Mouse (Mus musculus) stomach, embryonic 16.5 days (tissue): Measurements from ENCODE around the gene Mnx1. TPM values are rescaled to one million over a fixed set of nuclear protein-coding genes. Genes with fewer than 3 reads are reported as not detected.
A peak's percentile ranks its signal among the peaks of the same experiment; 100 is the strongest.

Source experiments
- ATAC-seq: fragments of 200-750 bp; cut with Nextera tagmentation; 2 replicates; pipeline ENCODE4 v1.8.0; 2017; ENCODE audit warnings: moderate number of reproducible peaks, moderate TSS enrichment; ENCODE audit not compliant: insufficient read depth, low FRiP score
- H3K27ac ChIP-seq: fragments of 300-500 bp; sonication (generic); 2 replicates; pipeline ENCODE4 v1.5.1; 2014; ENCODE audit warnings: low read length
- H3K27me3 ChIP-seq: fragments of 300-500 bp; sonication (generic); 2 replicates; pipeline ENCODE4 v1.6.1; 2014; ENCODE audit warnings: low read length, control low read depth, mixed read lengths; ENCODE audit not compliant: control insufficient read depth, insufficient read depth
- H3K36me3 ChIP-seq: fragments of 300-500 bp; sonication (generic); 2 replicates; pipeline ENCODE4 v1.6.1; 2014; ENCODE audit warnings: low read length; ENCODE audit not compliant: control insufficient read depth, insufficient read depth
- H3K4me1 ChIP-seq: fragments of 300-500 bp; sonication (generic); 2 replicates; pipeline ENCODE4 v1.6.1; 2014; ENCODE audit warnings: low read length, control low read depth, mixed read lengths; ENCODE audit not compliant: control insufficient read depth, insufficient read depth
- H3K4me2 ChIP-seq: fragments of 300-500 bp; sonication (generic); 2 replicates; pipeline ENCODE4 v1.6.1; 2014; ENCODE audit warnings: low read depth, low read length, mixed read lengths
- H3K4me3 ChIP-seq: fragments of 300-500 bp; sonication (generic); replicated peaks from 2 replicates; pipeline ENCODE4 v1.5.1; 2014; ENCODE audit warnings: mild to moderate bottlenecking, low read length
- H3K9ac ChIP-seq: fragments of 300-500 bp; sonication (generic); 2 replicates; pipeline ENCODE4 v1.6.1; 2014; ENCODE audit warnings: low read length
- H3K9me3 ChIP-seq: fragments of 300-500 bp; sonication (generic); replicated peaks from 2 replicates; pipeline ENCODE4 v1.6.1; 2016; ENCODE audit warnings: low read length, control low read depth; ENCODE audit not compliant: control insufficient read depth
- WGBS: fragments of 180-500 bp; shearing (Covaris S2); extraction: QIAGEN DNeasy Blood & Tissue Kit; methylation state at CpG from one replicate; pipeline ENCODE4 v1.1.7; 2014; 5-methylcytosine and 5-hydroxymethylcytosine counted together
- polyA plus RNA-seq: library from polyadenylated mRNA; unstranded; fragments of >200 nt; fragmentation: Nextera tagmentation; extraction: Ambion mirVana; gene quantifications from 2 replicates; pipeline ENCODE4 v1.2.1, GENCODE M21; 2015

Mnx1 gene
- polyA plus RNA-seq, 1 experiment from 2014 or later: 1.1 TPM

DNA sequence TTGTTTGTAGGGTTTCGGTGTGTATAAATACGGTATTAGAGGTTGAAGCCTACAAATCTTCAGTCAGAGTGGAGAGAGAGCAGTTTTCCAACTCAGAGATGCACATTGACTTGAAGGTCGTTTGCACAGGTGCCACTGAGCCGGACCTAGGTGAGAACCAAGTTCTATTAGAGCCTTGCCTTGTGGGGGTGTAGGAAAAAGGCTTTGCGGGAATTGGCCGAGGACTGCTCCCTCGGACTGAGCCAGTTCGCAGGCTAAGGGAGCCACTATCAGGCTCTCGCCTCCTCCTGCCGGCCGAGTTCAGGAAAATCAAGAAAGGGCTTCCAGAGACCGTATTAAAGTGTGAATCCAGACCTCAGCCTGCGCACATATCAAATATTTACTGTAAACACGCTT is 926 bp upstream of the Mnx1 start:
- Histone ChIP-seq H3K4me3 (peak overlapping the region; percentile 57), H3K9ac (no peak overlapping the region), H3K9me3 (no peaks in the 10 kb centered on the region), H3K27me3 (peaks cover 79% of the 10 kb centered on the region), H3K4me2 (peak overlapping the region; percentile 76), H3K36me3 (no peaks in the 10 kb centered on the region), H3K4me1 (peaks cover 10% of the 10 kb centered on the region; the same call in 1 of the 2 replicates), H3K27ac (no peak overlapping the region)
- peak; percentile 49; the same call in 1 of the 2 replicates for ATAC-seq
- under 1% methylated on average over 14 of the region's 14 CpGs for WGBS

- H3K27me3 ChIP-seq: peaks cover 82% of the 10 kb centered on the region
- under 1% methylated on average over 72 of the region's 73 CpGs for WGBS
- no peaks in the 10 kb centered on the region for H3K9me3 ChIP-seq
- peaks cover 10% of the 10 kb centered on the region; the same call in 1 of the 2 replicates for H3K4me1 ChIP-seq
- H3K9ac ChIP-seq: peak overlapping the region; percentile 72
- peak overlapping the region; percentile 76 for H3K4me2 ChIP-seq
- H3K36me3 ChIP-seq: no peaks in the 10 kb centered on the region
- ATAC-seq: peak; percentile 11; the same call in 1 of the 2 replicates
- H3K4me3 ChIP-seq: peak overlapping the region; percentile 57
- peak overlapping the region; percentile 53 for H3K27ac ChIP-seq
Measured at GRCm38 (mm10) chr5:29477474-29478207, 629 bp downstream of the Mnx1 start.

DNA sequence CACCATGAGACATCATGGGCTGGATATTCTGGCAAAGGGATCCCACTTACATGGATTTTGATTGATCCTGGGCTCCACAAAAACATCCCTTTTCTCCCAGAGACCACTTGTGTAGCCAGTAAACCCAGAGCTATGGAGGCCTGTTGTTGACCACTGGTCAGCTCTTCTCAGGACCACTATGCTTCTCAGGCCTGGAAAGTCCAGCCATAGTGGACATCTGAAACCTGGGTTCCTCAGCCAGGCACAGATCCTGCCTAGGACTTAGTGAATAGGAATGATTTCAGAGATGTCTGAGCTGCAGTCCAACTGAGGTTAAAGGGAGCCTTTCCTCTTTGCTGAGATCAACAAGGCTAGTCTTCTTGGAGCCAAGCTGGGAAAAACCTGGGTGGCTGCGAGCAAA is 2.2 kb downstream of the Mnx1 start:
- peak overlapping the region; percentile 57 for H3K4me3 ChIP-seq
- H3K4me1 ChIP-seq: peaks cover 10% of the 10 kb centered on the region; the same call in 1 of the 2 replicates
- H3K9me3 ChIP-seq: no peaks in the 10 kb centered on the region
- H3K27ac ChIP-seq: 0 out of 2 replicates have a peak overlapping the region, but pooled peaks have one; percentile 22
- WGBS: 0% methylated on average over 1 of the region's 1 CpGs
- ATAC-seq: no peak
- peaks cover 76% of the 10 kb centered on the region for H3K27me3 ChIP-seq
- peak overlapping the region; percentile 76 for H3K4me2 ChIP-seq
- peak overlapping the region; percentile 51; the same call in 1 of the 2 replicates for H3K9ac ChIP-seq
- no peaks in the 10 kb centered on the region for H3K36me3 ChIP-seq

- 17% methylated on average over 5 of the region's 5 CpGs for WGBS
- Histone ChIP-seq H3K27me3 (peaks cover 76% of the 10 kb centered on the region), H3K4me1 (peaks cover 10% of the 10 kb centered on the region; the same call in 1 of the 2 replicates), H3K9me3 (no peaks in the 10 kb centered on the region), H3K9ac (no peak overlapping the region), H3K36me3 (no peaks in the 10 kb centered on the region), H3K27ac (no peak overlapping the region), H3K4me3 (peak overlapping the region; percentile 57), H3K4me2 (peak overlapping the region; percentile 76)
- ATAC-seq: no peak
Measured at GRCm38 (mm10) chr5:29475556-29475955, 2.7 kb downstream of the Mnx1 start.

DNA sequence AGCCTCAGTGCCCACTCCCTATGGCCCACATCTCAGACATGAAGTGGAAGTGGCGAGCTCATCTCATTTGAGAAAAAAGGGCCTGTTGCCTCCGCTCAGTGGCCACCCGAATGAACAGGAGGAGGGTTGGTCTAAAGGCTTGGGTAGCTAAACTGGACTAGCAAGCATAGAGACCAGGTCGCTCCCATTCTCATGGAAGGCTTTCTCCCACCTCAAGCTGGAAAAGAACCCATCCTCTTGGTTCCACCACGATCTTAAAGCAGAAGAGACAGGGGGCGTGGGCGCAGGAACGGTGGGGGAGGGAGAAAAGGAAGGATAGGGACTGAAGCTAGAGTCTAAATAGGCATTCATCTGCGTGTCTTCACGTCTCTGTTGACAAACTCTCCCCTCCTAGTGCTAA is 3.2 kb downstream of the Mnx1 start:
- ATAC-seq: no peak
- H3K9me3 ChIP-seq: no peaks in the 10 kb centered on the region
- peak overlapping the region; percentile 50 for H3K9ac ChIP-seq
- H3K4me3 ChIP-seq: peak overlapping the region; percentile 57
- peaks cover 75% of the 10 kb centered on the region for H3K27me3 ChIP-seq
- H3K4me1 ChIP-seq: peaks cover 10% of the 10 kb centered on the region; the same call in 1 of the 2 replicates
- H3K36me3 ChIP-seq: no peaks in the 10 kb centered on the region
- WGBS: 12% methylated on average over 10 of the region's 10 CpGs
- peak overlapping the region; percentile 76 for H3K4me2 ChIP-seq
- no peak overlapping the region for H3K27ac ChIP-seq

GRCm38 (mm10) chr5:29474246-29474960 is 3.9 kb downstream of the Mnx1 start:
- Histone ChIP-seq H3K4me3 (peak overlapping the region; percentile 57), H3K9me3 (no peaks in the 10 kb centered on the region), H3K4me1 (peaks cover 10% of the 10 kb centered on the region; the same call in 1 of the 2 replicates), H3K36me3 (no peaks in the 10 kb centered on the region), H3K27ac (no peak overlapping the region), H3K4me2 (peak overlapping the region; percentile 76), H3K9ac (peak overlapping the region; percentile 50), H3K27me3 (peaks cover 76% of the 10 kb centered on the region)
- WGBS: 12% methylated on average over 35 of the region's 35 CpGs
- ATAC-seq: no peak

DNA sequence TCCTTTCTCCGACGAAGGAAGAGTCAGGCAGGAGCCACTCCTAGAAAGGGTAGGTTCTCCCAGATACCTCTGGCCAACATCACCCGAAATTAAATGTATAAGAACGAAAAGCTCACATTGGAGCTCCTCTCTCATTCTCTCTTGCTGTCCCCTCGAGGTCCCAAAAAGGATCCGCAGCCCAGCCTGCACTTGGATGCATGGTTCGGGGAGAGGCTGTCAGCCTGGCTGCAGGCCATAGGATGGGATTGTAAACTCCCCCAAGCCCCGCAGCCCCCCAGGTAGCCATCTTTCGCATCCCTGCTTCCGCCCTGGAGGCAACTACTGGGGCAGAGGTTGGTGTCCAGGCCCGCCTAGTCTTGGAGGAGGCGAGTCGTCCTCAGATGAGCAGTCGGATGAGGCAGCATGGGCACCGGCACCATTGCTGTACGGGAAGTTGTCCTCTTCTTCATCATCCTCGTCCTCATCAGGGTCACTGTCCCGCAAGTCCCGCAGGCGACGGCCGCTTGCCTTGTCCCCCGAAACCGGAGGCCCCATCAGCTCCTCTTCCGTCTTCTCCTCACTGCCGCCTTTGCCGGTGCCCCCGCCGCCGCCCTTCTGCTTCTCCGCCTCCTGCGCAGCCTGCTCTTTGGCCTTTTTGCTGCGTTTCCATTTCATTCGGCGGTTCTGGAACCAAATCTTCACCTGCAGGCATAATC is 4.6 kb downstream of the Mnx1 start:
- H3K4me1 ChIP-seq: peaks cover 10% of the 10 kb centered on the region; the same call in 1 of the 2 replicates
- no peaks in the 10 kb centered on the region for H3K36me3 ChIP-seq
- H3K27me3 ChIP-seq: peaks cover 74% of the 10 kb centered on the region
- H3K4me3 ChIP-seq: peak overlapping the region; percentile 18
- peak overlapping the region; percentile 76 for H3K4me2 ChIP-seq
- ATAC-seq: no peak
- WGBS: 13% methylated on average over 35 of the region's 35 CpGs
- H3K9ac ChIP-seq: peak overlapping the region; percentile 40
- no peaks in the 10 kb centered on the region for H3K9me3 ChIP-seq
- H3K27ac ChIP-seq: no peak overlapping the region

DNA sequence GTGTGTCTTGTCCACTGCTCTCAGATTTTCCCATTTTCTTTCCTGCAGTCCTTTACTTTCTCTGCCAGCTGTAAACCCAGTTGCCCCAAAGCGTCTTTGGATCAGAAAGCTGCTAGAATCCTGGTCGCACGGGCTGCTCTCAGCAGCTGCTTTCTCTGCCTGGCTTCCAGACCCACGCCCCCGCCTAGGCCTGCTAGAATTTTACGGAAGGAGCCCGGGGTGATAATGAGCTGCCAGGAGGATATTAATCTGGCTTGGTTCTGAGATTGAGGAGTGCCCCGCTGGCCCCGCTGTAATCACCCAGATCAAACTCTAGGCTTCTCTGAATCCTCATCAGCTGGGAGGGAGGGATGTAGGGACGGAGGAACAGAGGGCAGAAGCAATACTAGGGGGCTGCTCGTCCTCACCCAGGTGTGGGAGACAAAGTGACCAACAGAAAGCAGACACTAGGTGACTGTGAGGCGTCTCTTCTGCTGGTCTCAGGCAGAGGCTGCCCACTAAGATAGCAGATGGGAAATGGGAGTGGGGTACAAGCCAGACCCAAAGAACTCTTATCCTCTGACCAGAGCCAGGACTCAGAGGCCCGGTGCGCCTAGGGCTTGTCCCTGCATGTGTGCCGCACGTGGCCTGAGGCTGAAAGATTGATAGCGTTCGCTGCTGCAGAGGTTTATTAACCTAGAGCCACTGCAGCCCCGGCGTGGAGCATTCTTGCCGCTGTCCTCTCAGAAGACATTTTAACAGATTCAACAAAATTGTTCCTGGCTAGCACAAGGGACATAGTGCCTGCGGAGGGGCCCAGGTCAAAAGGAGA is 6.2 kb downstream of the Mnx1 start:
- Histone ChIP-seq H3K4me3 (no peak overlapping the region; the same call in 1 of the 2 replicates), H3K27ac (peak overlapping the region; percentile 32; the same call in 1 of the 2 replicates), H3K9me3 (no peaks in the 10 kb centered on the region), H3K4me1 (no peaks in the 10 kb centered on the region), H3K9ac (peak overlapping the region; percentile 18; the same call in 1 of the 2 replicates), H3K27me3 (peaks cover 68% of the 10 kb centered on the region), H3K4me2 (peak overlapping the region; percentile 25; the same call in 1 of the 2 replicates), H3K36me3 (no peaks in the 10 kb centered on the region)
- 11% methylated on average over 22 of the region's 22 CpGs for WGBS
- no peak for ATAC-seq
